Mouse (Mus musculus) layer of hippocampus, postnatal 10 days (tissue): ENCODE results near the gene Zfp933. TPM values are rescaled to one million over a fixed set of nuclear protein-coding genes. Genes with fewer than 3 reads are reported as not detected.
"Not testable (repeated sequence)": the region's sequence is repeated elsewhere in the genome, so short reads cannot be mapped to it uniquely, and the experiment has no call there.

Source experiments
- DNase-seq, 2 experiments: peaks; one replicate each; pipeline ENCODE4 v3.0.0; 2021; ENCODE audit warnings: low spot score in 2 of 2
- long read RNA-seq: library from polyadenylated mRNA; stranded (forward); transcript quantifications from one replicate; pipeline ENCODE4 v2.0.0, GENCODE M21; 2023
- total RNA-seq, 2 experiments: library from RNA; stranded (reverse); gene quantifications; 2 replicates each; pipeline ENCODE4 v1.2.3; 2021

Gene Zfp933
- total RNA-seq = 10 to 100 TPM; 18.4 to 21.2 TPM
- long read RNA-seq, full-length matches to known transcripts = 1 of 2 reads
- long read RNA-seq, partial matches to known transcripts = 0 of 2 reads
- long read RNA-seq, other reads (novel, unspliced or antisense) = 1 of 2 reads

GRCm38 (mm10) chr4:147847614-147848583, at the start of gene Zfp933:
TSS of gene Zfp933 (minus strand) at chr4:147848366.
- DNase-seq = peak; percentile 60 to 65

GRCm38 (mm10) chr4:147897348-147897747, 49.2 kb upstream of the Zfp933 start:
- no peak for DNase-seq

- no peak for DNase-seq
Observed at GRCm38 (mm10) chr4:147896411-147896810, 48.2 kb upstream of the Zfp933 start.

GRCm38 (mm10) chr4:147895815-147896330, 47.7 kb upstream of the Zfp933 start:
- no peak for DNase-seq

- DNase-seq = no peak
Observed at GRCm38 (mm10) chr4:147890341-147890740, 42.2 kb upstream of the Zfp933 start.

GRCm38 (mm10) chr4:147888237-147888636, 40.1 kb upstream of the Zfp933 start:
- no peak for DNase-seq

GRCm38 (mm10) chr4:147887277-147887676, 39.1 kb upstream of the Zfp933 start:
- DNase-seq = no peak

GRCm38 (mm10) chr4:147886158-147886557, 38.0 kb upstream of the Zfp933 start:
- no peak for DNase-seq

GRCm38 (mm10) chr4:147884138-147884537, 36.0 kb upstream of the Zfp933 start:
- no peak for DNase-seq

GRCm38 (mm10) chr4:147883041-147883440, 34.9 kb upstream of the Zfp933 start:
- DNase-seq = no peak

- no peak for DNase-seq
Observed at GRCm38 (mm10) chr4:147881792-147882191, 33.6 kb upstream of the Zfp933 start.

GRCm38 (mm10) chr4:147879865-147880264, 31.7 kb upstream of the Zfp933 start:
- DNase-seq = no peak

- DNase-seq = no peak
Observed at GRCm38 (mm10) chr4:147879456-147879855, 31.3 kb upstream of the Zfp933 start.

GRCm38 (mm10) chr4:147878537-147878936, 30.4 kb upstream of the Zfp933 start:
- no peak for DNase-seq

- no peak for DNase-seq
Observed at GRCm38 (mm10) chr4:147875852-147876575, 27.8 kb upstream of the Zfp933 start.

- no peak for DNase-seq
Observed at GRCm38 (mm10) chr4:147869238-147869637, 21.1 kb upstream of the Zfp933 start.

- DNase-seq = peak; percentile 85 to 90
Observed at GRCm38 (mm10) chr4:147868450-147869031, 20.4 kb upstream of the Zfp933 start, which contains the start of the genes Miip and Fv1. TSS of gene Miip (minus strand) at chr4:147868816. TSS of gene Fv1 (plus strand) at chr4:147868979.

- DNase-seq = no peak
Observed at GRCm38 (mm10) chr4:147867563-147868449, 19.6 kb upstream of the Zfp933 start.

GRCm38 (mm10) chr4:147866793-147867192, 18.6 kb upstream of the Zfp933 start:
- DNase-seq = not testable (repeated sequence)

- no peak for DNase-seq
Observed at GRCm38 (mm10) chr4:147866056-147866455, 17.9 kb upstream of the Zfp933 start.
